Mouse (Mus musculus): Measurements from ENCODE around the gene Zfp462. TPM values are rescaled to one million over a fixed set of nuclear protein-coding genes. Genes with fewer than 3 reads are reported as not detected.
"Not testable (repeated sequence)": the region's sequence is repeated elsewhere in the genome, so short reads cannot be mapped to it uniquely, and the experiment has no call there.

The Zfp462 gene
- 0.38 and 1.3 TPM in 2 replicates for total RNA-seq (2017)

DNA sequence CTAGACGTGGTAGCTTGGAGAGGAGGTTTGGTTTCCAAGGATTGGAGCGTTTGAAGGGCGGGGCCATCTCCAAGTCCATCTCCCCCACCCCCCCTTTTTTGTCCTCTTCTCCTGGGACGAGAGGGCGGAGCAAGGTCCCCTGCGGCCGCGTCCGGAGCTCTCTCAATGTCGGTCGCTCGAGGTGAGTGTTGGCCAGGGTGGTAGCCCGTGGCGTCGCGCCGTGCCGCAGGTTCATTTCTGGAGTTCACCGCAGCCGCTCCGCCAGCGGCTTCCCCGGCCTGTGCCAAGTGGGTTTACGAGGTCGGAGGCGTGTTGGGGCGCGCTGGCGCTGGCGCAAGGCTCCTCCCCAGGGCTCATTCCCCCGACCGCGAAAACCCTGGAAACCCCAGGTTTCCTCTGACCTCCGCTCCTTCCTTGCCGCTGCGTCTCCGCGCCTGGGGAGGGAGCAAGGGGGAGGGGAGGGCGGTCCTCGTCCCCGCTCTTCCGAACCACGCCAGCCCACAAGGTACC lies at the start of gene Zfp462:
Gene Zfp462, plus strand, starts transcription at position 128 of the 510 bp plus-strand sequence.
- peak; percentile 17 to 74; a peak in 3 of 4 replicates for ATAC-seq (replicated peaks in 1 of 2; ENCODE audit: insufficient read depth in 1 of 2, low FRiP score in 2 of 2, low TSS enrichment in 1 of 2, low read depth in 1 of 2, poor library complexity in 2 of 2, severe bottlenecking in 2 of 2)

DNA sequence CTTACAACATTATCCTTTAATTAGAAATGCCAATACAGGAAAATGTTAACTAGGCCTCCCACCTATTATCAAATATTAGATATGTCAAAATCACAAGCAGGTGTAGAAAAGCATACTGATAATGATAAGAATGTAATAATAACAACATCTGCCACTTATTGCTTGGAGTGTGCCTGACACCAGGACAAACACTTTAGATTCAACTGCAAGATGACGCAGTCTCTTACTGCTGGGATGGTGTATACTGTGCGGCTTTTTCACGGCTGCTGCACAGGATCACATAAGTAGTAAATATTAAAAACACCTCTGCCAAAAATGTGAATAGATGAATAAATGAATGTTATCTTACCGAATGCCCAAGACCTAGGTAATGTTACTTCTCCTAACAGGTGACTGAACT lies 48.8 kb upstream of the Zfp462 start:
- ATAC-seq (replicated peaks in 1 of 2; ENCODE audit: insufficient read depth in 1 of 2, low FRiP score in 2 of 2, low TSS enrichment in 1 of 2, low read depth in 1 of 2, poor library complexity in 2 of 2, severe bottlenecking in 2 of 2): no peak

DNA sequence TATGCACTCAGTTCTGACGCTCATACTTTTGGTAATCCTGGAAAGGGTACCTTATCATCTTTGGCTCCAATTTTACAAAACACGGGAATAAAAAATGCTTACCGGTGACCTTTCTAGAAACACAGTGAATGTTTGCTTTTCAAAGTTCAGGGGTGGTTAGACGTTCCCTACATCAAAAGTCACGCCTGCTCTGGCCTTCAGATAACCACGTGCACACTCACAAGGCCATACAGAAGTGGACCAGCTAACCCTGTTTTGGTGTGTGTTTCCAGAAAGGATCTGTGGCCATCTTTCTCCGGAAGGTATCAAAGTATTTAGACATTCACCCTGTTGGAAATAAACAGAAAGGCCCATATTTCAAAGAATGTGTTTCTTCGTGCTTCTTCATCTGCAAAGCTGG lies 40.2 kb upstream of the Zfp462 start:
- ATAC-seq (replicated peaks in 1 of 2; ENCODE audit: insufficient read depth in 1 of 2, low FRiP score in 2 of 2, low TSS enrichment in 1 of 2, low read depth in 1 of 2, poor library complexity in 2 of 2, severe bottlenecking in 2 of 2): no peak

GRCm38 (mm10) chr4:54905399-54905953 lies 39.4 kb upstream of the Zfp462 start:
- ATAC-seq (replicated peaks in 1 of 2; ENCODE audit: insufficient read depth in 1 of 2, low FRiP score in 2 of 2, low TSS enrichment in 1 of 2, low read depth in 1 of 2, poor library complexity in 2 of 2, severe bottlenecking in 2 of 2): no peak

DNA sequence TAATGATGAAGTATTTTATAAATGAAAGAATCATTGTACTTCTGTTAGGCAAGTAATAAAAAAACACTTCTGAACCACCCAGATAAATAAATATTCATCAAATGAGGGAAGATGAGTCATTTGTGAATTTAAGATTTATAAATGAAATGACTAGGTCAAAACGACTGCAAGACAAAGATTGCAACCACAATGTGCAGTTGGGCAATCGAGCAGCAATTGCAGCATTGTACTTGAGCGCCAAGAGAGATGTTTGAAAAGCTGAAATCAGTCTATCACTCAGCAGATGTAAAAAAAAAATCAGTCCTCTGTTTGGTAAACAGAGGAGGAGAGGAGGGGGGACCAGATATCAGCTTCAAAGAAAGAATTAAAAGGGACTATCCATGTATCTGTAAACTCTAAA lies 34.5 kb upstream of the Zfp462 start:
- no peak for ATAC-seq (replicated peaks in 1 of 2; ENCODE audit: insufficient read depth in 1 of 2, low FRiP score in 2 of 2, low TSS enrichment in 1 of 2, low read depth in 1 of 2, poor library complexity in 2 of 2, severe bottlenecking in 2 of 2)

GRCm38 (mm10) chr4:54918276-54918675 lies 26.6 kb upstream of the Zfp462 start:
- ATAC-seq (replicated peaks in 1 of 2; ENCODE audit: insufficient read depth in 1 of 2, low FRiP score in 2 of 2, low TSS enrichment in 1 of 2, low read depth in 1 of 2, poor library complexity in 2 of 2, severe bottlenecking in 2 of 2): peak; percentile 22 to 25; a peak in 3 of 4 replicates

GRCm38 (mm10) chr4:54923386-54923785 lies 21.5 kb upstream of the Zfp462 start:
- ATAC-seq (replicated peaks in 1 of 2; ENCODE audit: insufficient read depth in 1 of 2, low FRiP score in 2 of 2, low TSS enrichment in 1 of 2, low read depth in 1 of 2, poor library complexity in 2 of 2, severe bottlenecking in 2 of 2): no peak

- no peak for ATAC-seq (replicated peaks in 1 of 2; ENCODE audit: insufficient read depth in 1 of 2, low FRiP score in 2 of 2, low TSS enrichment in 1 of 2, low read depth in 1 of 2, poor library complexity in 2 of 2, severe bottlenecking in 2 of 2)
Observed at GRCm38 (mm10) chr4:54924306-54924705, 20.5 kb upstream of the Zfp462 start.

DNA sequence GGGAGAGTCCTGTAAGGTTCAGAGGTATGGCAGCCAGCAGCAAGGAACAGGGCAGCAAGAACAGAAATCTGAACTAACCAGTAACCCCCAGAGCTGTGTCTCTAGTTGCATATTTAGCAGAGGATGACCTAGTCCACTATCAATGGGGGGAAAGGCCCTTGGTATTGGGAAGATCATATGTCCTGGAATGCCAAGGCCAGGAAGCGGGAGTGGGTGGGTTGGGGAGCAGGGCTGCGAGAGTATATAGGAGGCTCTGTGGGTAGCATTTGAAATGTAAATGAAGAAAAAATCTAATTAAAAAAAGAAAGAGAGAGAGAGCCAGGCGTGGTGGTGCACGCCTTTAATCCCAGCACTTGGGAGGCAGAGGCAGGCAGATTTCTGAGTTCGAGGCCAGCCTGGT lies 18.4 kb upstream of the Zfp462 start:
- ATAC-seq (replicated peaks in 1 of 2; ENCODE audit: insufficient read depth in 1 of 2, low FRiP score in 2 of 2, low TSS enrichment in 1 of 2, low read depth in 1 of 2, poor library complexity in 2 of 2, severe bottlenecking in 2 of 2): not testable (repeated sequence)

DNA sequence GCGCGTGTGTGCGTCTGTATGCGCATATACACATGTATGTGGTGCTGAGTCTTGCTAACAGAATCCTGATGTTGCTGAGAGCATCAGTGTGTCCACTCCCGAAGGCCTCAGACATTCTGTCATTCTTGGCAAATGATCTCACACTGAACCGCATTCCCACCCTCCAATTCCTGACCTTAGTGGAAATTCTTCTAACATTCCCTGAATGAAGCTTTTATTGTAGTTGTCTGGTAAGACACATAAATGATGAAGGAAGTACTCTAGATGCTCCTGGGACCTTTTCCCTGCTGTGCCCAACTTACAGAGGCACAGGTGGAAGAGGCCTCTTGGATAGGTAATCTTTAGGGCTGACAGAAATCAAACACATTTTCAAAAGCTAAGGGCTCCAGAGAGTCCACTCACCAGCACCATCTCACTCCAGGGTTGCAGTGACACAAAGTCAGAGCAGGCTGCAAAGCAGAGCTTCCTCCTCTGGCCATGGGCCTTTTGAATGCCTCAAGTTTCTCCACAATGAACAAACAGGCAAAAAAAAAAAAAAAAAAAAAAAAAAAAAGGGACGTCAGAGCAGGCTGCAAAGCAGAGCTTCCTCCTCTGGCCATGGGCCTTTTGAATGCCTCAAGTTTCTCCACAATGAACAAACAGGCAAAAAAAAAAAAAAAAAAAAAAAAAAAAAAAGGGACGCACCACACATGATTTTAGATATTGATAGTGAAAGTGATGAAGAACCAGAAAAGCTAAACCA lies 17.4 kb upstream of the Zfp462 start:
- ATAC-seq (replicated peaks in 1 of 2; ENCODE audit: insufficient read depth in 1 of 2, low FRiP score in 2 of 2, low TSS enrichment in 1 of 2, low read depth in 1 of 2, poor library complexity in 2 of 2, severe bottlenecking in 2 of 2): peak; percentile 60 to 80; a peak in 3 of 4 replicates

DNA sequence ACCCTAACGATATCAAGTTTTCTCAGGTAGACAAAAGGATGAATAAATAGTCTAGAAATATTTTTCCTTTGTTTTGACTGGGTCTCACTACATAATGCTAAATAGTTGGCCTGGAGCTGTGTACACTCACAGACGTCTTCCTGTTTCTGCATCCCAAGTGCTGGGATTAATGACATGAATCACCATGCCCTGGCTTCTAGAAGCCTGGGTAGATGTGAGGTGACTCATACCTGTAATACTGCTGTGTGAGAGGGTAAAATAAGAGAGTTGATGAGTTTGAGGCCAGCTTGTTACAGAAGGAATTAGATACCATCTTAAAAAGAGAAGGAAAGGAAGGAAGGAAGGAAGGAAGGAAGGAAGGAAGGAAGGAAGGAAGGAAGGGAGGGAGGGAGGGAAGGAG lies 15.2 kb upstream of the Zfp462 start:
- no peak for ATAC-seq (replicated peaks in 1 of 2; ENCODE audit: insufficient read depth in 1 of 2, low FRiP score in 2 of 2, low TSS enrichment in 1 of 2, low read depth in 1 of 2, poor library complexity in 2 of 2, severe bottlenecking in 2 of 2)

GRCm38 (mm10) chr4:54932668-54933067 lies 12.2 kb upstream of the Zfp462 start:
- no peak for ATAC-seq (replicated peaks in 1 of 2; ENCODE audit: insufficient read depth in 1 of 2, low FRiP score in 2 of 2, low TSS enrichment in 1 of 2, low read depth in 1 of 2, poor library complexity in 2 of 2, severe bottlenecking in 2 of 2)

GRCm38 (mm10) chr4:54937161-54937560 lies 7.7 kb upstream of the Zfp462 start:
- no peak for ATAC-seq (replicated peaks in 1 of 2; ENCODE audit: insufficient read depth in 1 of 2, low FRiP score in 2 of 2, low TSS enrichment in 1 of 2, low read depth in 1 of 2, poor library complexity in 2 of 2, severe bottlenecking in 2 of 2)

DNA sequence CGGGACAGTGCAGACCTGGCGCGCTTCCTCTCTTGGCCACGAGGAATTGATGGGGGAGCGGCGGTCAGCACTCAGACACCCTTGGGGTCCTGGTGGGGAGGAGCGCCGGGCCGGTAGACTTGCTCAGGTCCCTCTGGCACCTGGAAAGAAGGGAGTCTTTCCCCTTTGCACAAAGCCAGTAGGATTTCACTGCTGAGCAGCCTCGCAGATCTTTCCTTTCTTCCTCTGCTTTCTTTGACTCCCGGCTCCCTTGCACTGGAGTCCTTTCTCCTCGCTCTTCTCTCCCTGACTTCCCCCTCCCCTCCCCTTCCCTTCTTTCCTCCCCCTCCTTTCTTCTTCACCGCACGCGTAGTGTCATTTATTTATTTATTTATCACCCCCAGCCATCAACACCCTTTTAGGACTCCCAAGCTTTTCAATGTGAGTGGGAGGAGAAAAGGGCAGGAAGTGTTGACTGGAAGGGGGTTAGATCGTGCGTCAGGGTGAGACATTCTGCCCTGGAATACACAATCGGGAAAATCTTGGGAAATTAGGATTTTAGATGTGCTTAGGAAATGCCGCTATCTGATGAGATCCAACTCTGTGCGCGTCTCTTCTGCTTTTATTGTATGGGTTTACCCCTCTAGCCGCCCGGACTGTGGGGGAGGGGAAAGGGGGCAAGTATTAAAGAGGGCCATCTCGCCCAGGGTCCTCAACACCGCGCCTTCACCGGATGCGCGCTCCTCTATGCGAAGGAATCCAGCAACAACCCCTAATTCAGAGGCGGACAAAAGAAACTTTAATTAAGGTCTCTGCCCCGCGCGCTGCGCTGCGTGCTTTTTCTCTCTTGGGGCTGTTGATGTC lies 976 bp downstream of the Zfp462 start:
- ATAC-seq (replicated peaks in 1 of 2; ENCODE audit: insufficient read depth in 1 of 2, low FRiP score in 2 of 2, low TSS enrichment in 1 of 2, low read depth in 1 of 2, poor library complexity in 2 of 2, severe bottlenecking in 2 of 2): no peak

DNA sequence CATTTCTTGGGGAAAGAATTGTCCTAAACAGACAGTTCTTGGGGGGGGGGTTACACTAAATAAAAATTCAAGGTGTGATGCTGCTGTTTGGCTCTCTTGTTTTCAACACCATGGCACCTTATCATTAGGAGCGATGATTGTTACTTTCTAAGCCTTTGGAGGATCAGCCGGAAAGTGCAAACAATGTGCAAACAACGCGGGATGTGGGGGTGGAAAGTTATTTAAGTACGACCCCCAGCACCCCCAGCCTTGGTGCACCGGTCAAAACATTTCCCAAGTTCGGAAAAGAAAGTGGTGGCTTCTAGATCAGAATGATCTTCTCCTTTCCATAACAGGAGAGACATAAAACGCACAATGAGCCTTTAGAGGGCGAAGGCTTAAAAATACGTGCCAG lies 1.8 kb downstream of the Zfp462 start:
- ATAC-seq (replicated peaks in 1 of 2; ENCODE audit: insufficient read depth in 1 of 2, low FRiP score in 2 of 2, low TSS enrichment in 1 of 2, low read depth in 1 of 2, poor library complexity in 2 of 2, severe bottlenecking in 2 of 2): no peak

- 0 out of 4 replicates have a peak, but pooled peaks of 1 of the 2 experiments have one; percentile 7 for ATAC-seq (replicated peaks in 1 of 2; ENCODE audit: insufficient read depth in 1 of 2, low FRiP score in 2 of 2, low TSS enrichment in 1 of 2, low read depth in 1 of 2, poor library complexity in 2 of 2, severe bottlenecking in 2 of 2)
Observed at GRCm38 (mm10) chr4:54947056-54947990, 2.5 kb downstream of the Zfp462 start.

Measured in hematopoietic stem cell, adult 5-6 weeks (primary cell).